Mouse (Mus musculus) splenic B cell, adult 2 months (primary cell): Measurements from ENCODE around the gene Fam174b.

Source experiments
- DNase-seq: peaks from one replicate; pipeline ENCODE4 v3.0.0-alpha.2; 2011; ENCODE audit warnings: low read depth, low spot score
- H3K27me3 ChIP-seq: 2 replicates; pipeline ENCODE4 v1.6.1; 2012; ENCODE audit warnings: mild to moderate bottlenecking, low read length, moderate library complexity, mixed read lengths; ENCODE audit not compliant: control insufficient read depth, poor library complexity, insufficient read depth, severe bottlenecking
- H3K36me3 ChIP-seq: 2 replicates; pipeline ENCODE4 v1.6.1; 2012; ENCODE audit warnings: mild to moderate bottlenecking, low read length, moderate library complexity, mixed read lengths; ENCODE audit not compliant: control insufficient read depth, poor library complexity, insufficient read depth, severe bottlenecking

The Fam174b gene

GRCm38 (mm10) chr7:73741841-73742240 is 1.7 kb downstream of the Fam174b start:
- Histone ChIP-seq H3K36me3 (no peaks in the 10 kb centered on the region), H3K27me3 (no peaks in the 10 kb centered on the region)
- no peak for DNase-seq

DNA sequence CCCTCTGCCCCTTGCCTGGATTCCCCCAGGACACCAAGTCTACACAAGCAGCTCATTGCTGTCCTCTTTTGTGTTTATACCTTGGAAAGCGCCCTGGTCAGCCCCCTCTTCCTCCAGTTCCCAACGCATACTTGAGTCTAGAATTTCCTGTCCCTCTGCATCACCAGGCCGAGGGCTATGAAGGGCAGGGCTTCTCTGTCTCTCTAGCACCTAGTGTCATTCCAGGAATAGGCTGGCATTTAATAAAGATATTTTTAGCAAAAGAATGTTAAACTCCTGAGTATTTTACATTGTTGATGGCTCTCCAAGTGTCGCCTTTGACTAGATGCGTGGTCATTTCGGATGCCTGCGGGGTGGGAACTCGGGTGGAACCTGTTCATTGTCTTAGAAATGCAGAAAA is 3.0 kb downstream of the Fam174b start:
- Histone ChIP-seq H3K27me3 (no peaks in the 10 kb centered on the region), H3K36me3 (no peaks in the 10 kb centered on the region)
- no peak for DNase-seq

GRCm38 (mm10) chr7:73743831-73744370 is 3.8 kb downstream of the Fam174b start:
- DNase-seq, result no peak
- no peaks in the 10 kb centered on the region for H3K36me3 ChIP-seq
- H3K27me3 ChIP-seq, result no peaks in the 10 kb centered on the region

DNA sequence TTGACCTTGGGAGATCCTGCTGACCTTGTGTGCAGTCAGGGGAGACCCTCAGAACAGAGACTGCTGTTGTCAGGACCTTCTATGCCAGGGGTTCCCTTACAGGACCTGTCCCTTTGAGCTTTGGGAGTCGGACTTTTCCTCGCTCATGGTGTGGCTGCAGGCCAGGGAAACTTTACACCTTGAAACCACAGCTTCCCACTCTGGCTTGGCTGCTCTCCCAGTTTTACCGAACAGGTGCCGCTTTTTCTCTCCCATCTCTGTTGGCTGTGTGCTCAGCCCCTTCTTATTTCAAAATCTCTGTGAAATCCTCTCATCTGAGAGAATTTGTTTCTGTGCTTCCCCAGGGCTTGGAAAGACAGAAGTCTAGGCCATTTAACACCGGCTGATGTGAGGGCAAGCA is 5.8 kb downstream of the Fam174b start:
- Histone ChIP-seq H3K36me3 (no peaks in the 10 kb centered on the region), H3K27me3 (no peaks in the 10 kb centered on the region)
- DNase-seq, result no peak

DNA sequence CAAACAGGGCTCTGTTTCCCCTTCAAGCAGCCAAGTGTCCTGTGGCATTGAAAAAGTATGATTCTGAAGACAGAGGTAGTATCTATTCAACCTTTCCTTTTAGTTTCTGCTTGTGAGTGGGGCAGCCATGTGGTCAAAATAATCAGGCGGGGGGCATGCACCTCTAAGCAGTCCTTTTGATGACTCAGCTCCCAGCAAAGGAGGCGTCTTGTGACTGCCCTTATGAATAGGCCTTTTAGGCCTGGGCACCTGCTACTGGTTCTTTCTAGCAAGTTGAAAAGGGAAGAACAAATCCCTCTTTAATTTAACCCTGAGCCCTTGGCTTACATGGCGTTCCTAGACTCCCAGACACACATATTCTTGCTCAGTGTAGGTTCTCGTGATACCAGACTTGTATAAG is 6.7 kb downstream of the Fam174b start:
- Histone ChIP-seq H3K36me3 (no peaks in the 10 kb centered on the region), H3K27me3 (no peaks in the 10 kb centered on the region)
- DNase-seq, result no peak

- H3K27me3 ChIP-seq, result no peaks in the 10 kb centered on the region
- no peaks in the 10 kb centered on the region for H3K36me3 ChIP-seq
- DNase-seq, result no peak
Measured at GRCm38 (mm10) chr7:73747531-73747930, 7.4 kb downstream of the Fam174b start.

- H3K36me3 ChIP-seq, result no peaks in the 10 kb centered on the region
- DNase-seq, result no peak
- H3K27me3 ChIP-seq, result no peaks in the 10 kb centered on the region
Measured at GRCm38 (mm10) chr7:73748437-73749108, 8.5 kb downstream of the Fam174b start.

DNA sequence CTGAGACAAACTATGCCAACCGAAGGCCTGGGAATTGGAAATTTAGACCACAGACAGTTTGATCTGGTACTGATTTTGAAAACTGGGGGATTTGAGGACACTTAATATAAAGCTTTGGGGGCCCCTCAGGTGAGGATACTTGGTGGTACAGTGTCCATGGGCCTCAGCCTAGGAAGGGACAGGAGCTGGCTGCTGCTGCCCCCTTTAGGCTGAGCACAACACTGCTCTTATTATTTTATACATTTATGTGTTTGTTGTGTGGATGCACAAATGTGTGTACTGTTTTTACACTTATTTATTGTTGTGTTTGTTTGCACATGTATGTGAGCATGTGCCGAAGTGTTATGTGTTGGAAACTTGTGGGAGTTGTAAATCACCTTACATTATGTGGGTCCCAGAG is 9.2 kb downstream of the Fam174b start:
- no peaks in the 10 kb centered on the region for H3K27me3 ChIP-seq
- no peak for DNase-seq
- H3K36me3 ChIP-seq, result no peaks in the 10 kb centered on the region

GRCm38 (mm10) chr7:73749983-73750382 is 9.9 kb downstream of the Fam174b start:
- H3K36me3 ChIP-seq, result no peaks in the 10 kb centered on the region
- no peaks in the 10 kb centered on the region for H3K27me3 ChIP-seq
- no peak for DNase-seq

DNA sequence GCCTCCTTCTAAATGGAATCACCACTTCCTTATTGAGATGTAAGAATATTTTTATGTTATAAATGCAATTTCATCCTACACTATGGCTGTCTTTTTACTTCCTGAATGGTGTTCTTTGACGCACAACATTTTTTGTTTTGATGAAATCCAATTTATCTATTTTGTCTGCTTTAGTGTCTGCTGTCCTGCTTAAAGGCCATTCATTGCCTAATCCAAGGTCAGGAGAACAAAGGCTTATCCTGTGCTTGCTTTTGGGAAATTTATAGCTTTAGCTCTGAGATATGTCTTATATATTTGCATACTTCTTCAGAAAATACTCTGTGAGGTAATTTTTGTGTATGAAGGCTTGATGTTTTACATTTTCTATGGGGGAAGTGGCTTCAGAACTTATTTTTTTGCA is 13.5 kb downstream of the Fam174b start:
- H3K36me3 ChIP-seq, result no peaks in the 10 kb centered on the region
- no peaks in the 10 kb centered on the region for H3K27me3 ChIP-seq
- DNase-seq, result no peak

- no peak for DNase-seq
- Histone ChIP-seq H3K36me3 (no peaks in the 10 kb centered on the region), H3K27me3 (no peaks in the 10 kb centered on the region)
Measured at GRCm38 (mm10) chr7:73755377-73756110, 15.4 kb downstream of the Fam174b start.

GRCm38 (mm10) chr7:73761691-73762189 is 21.6 kb downstream of the Fam174b start:
- H3K36me3 ChIP-seq, result no peaks in the 10 kb centered on the region
- DNase-seq, result no peak
- H3K27me3 ChIP-seq, result no peaks in the 10 kb centered on the region

DNA sequence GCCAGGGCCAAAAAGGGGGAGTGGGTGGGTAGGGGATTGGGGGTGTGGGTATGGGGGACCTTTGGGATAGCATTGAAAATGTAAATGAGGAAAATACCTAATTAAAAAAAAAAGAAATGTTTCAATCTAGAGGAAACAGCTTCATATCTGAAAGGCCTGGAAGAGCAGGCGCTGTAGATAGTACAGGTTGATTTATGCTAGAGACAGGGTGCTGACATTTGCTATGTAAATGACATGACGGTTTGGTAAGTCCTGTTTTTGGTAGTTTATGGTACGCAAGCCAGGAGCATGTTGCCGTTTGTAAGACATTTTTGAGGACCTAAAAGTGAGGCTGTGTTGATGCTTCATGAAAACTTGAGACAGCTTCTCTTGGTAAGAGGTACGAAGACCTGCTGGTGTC is 24.6 kb downstream of the Fam174b start:
- Histone ChIP-seq H3K36me3 (no peaks in the 10 kb centered on the region), H3K27me3 (no peaks in the 10 kb centered on the region)
- DNase-seq, result no peak

- H3K36me3 ChIP-seq, result no peaks in the 10 kb centered on the region
- H3K27me3 ChIP-seq, result no peaks in the 10 kb centered on the region
- no peak for DNase-seq
Measured at GRCm38 (mm10) chr7:73765186-73765903, 25.2 kb downstream of the Fam174b start.

DNA sequence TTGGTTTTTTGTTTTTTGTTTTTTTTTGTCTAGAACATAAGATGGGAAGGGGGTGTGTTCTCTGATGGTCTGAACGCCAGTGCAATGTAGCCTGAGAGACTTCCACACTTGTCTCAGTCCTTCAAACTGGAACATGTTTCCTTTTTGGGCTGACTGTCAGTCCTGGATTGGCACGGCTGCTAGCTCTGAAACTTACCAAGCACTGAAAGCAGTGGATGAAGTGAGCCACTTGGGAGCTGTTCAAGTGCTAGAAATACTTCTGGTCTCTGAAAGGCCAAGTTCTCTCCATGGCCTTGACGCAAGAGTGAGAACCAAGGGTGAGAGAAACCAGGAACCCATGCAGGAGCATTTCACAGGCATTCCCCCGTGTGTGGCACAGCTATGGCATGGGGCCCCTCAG is 29.1 kb downstream of the Fam174b start:
- no peak for DNase-seq
- Histone ChIP-seq H3K36me3 (no peaks in the 10 kb centered on the region), H3K27me3 (no peaks in the 10 kb centered on the region)
